Mouse (Mus musculus): ENCODE data around the gene Gm11596. TPM values are rescaled to one million over a fixed set of nuclear protein-coding genes. Genes with fewer than 3 reads are reported as not detected.
"Not testable (repeated sequence)": the region's sequence is repeated elsewhere in the genome, so short reads cannot be mapped to it uniquely, and the experiment has no call there.

Gm11596 gene
- total RNA-seq (2018; cell fraction: chromatin; rRNA removed): not detected
- not detected for total RNA-seq (2018; cell fraction: cytosol; rRNA removed)
- total RNA-seq (2018; cell fraction: nucleus; rRNA removed): not detected
- not detected in 3 replicates for polyA plus RNA-seq (2018)

DNA sequence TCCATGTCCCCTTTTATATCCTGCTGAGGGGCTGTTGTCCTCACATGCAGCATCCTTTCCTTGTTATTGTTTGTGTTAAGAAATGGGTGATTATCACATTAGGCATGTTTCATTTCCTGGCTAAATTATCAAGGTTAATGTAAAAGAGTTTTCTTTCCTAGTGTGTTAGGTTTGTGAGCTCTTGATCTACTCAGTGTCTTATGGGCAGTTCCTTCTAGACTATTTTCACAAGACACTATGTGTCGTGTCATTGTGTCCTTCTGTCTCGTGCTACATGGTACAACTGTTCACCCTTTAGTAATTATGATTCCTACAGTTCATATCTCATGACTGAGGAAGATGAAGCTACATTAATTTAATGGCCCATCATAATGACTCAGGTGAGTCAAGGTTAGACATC is at the start of gene Gm11596:
Gene Gm11596 (minus strand): TSS at position 101 of the 400 bp plus-strand sequence.
- WGBS (ENCODE audit: missing documents): 82% methylated on average over 2 of the region's 2 CpGs
- Histone ChIP-seq H3K36me3 (ENCODE audit: inconsistent target) (no peaks in the 10 kb centered on the region), H3K4me3 (ENCODE audit: inconsistent target) (no peak within 1 kb of the TSS), H3K27ac (no peak within 1 kb of the TSS), H3K79me2 (ENCODE audit: inconsistent target) (no peaks in the 10 kb centered on the region)

DNA sequence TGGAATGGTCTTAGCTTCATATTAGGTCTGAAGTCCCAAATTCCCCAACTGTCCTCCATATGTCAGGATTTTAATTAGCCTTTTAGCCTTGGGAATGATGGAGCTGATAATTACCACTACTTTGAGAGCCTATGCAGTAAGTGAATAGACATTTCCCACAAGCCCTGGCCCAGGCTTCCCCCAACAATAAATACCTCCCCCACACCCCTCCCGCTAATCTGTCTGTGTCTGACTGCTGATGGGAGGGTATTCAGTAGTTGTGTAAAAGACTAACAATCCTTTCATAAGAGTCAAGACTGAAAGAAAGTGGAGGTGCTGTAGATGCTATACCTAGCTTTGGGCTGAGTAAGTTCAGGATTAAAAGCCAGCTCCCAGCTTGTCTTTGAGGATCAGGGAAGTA is 48.9 kb upstream of the Gm11596 start:
- no peaks in the 10 kb centered on the region for H3K79me2 ChIP-seq (ENCODE audit: inconsistent target)
- no peak overlapping the region for H3K4me3 ChIP-seq (ENCODE audit: inconsistent target)
- no peaks in the 10 kb centered on the region for H3K36me3 ChIP-seq (ENCODE audit: inconsistent target)
- H3K27ac ChIP-seq: no peak overlapping the region
- WGBS (ENCODE audit: missing documents): 77% methylated on average over 1 of the region's 1 CpGs

DNA sequence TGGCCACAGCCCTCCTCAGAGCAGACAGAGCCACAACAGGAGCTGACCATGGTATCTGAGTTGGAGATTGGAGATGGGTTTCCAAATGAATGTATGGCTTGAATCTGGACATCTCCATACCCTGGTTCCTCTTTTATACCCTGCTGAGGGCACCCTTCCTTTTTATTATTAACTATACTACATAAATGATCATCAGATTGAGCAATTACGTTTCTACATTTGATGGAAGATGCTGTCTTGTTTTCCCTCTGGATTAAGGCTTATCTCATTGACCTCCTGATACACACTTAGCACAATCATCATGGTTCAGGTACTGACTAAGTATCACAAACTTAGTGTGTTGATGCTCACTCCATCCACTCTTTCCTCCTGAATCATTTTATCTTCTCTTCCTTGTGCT is 44.7 kb upstream of the Gm11596 start, which contains the start of gene 2300003K06Rik:
Gene 2300003K06Rik (minus strand): TSS at position 101 of the 400 bp plus-strand sequence.
- no peaks in the 10 kb centered on the region for H3K36me3 ChIP-seq (ENCODE audit: inconsistent target)

DNA sequence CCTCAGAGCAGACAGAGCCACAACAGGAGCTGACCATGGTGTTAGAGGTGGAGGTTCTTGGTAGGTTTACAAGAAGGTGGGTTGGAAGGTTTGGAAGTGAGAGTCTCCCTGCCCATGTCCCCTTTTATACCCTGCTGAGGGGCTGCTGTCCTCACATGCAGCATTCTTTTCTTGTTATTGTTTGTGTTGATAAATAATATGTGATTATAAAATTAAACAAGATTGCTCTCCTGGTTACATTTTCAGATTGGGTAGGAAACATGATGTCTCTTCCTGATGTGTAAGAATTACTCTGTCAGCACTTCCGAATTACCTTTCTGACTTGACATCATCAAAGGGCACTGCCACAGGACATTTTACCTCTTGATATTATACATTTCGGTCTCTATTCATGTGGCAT is 22.3 kb upstream of the Gm11596 start, which contains the start of gene Gm11564:
Gene Gm11564 (minus strand): TSS at position 101 of the 400 bp plus-strand sequence.
- H3K36me3 ChIP-seq (ENCODE audit: inconsistent target); H3K79me2 ChIP-seq (ENCODE audit: inconsistent target); H3K27ac ChIP-seq; H3K4me3 ChIP-seq (ENCODE audit: inconsistent target): not testable (repeated sequence)
- 83% methylated on average over 2 of the region's 2 CpGs for WGBS (ENCODE audit: missing documents)

More for the DNA sequence above, 44.7 kb upstream of the Gm11596 start, which contains the start of gene 2300003K06Rik:
- Histone ChIP-seq H3K4me3 (ENCODE audit: inconsistent target) (no peak within 1 kb of the TSS), H3K79me2 (ENCODE audit: inconsistent target) (no peaks in the 10 kb centered on the region), H3K27ac (no peak within 1 kb of the TSS)
- 85% methylated on average over 1 of the region's 1 CpGs for WGBS (ENCODE audit: missing documents)

DNA sequence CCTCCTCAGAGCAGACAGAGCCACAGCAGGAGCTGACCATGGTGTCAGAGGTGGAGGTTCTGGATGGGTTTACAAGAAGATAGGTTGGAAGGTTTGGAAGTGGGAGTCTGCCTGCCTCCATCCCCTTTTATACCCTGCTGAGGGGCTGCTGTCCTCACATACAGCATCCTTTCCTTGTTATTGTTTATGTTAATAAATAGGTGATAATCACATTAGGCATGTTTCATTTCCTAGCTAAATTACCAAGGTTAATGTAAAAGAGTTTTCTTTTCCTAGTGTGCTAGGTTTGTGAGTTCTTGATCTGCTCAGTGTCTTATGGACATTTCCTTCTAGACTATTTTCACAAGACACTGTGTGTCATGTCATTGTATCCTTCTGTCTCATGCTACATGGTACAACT is 16.5 kb upstream of the Gm11596 start, which contains the start of gene Krtap4-13:
Gene Krtap4-13 (minus strand): TSS at position 101 of the 400 bp plus-strand sequence.
- H3K4me3 ChIP-seq (ENCODE audit: inconsistent target); H3K27ac ChIP-seq; H3K36me3 ChIP-seq (ENCODE audit: inconsistent target); H3K79me2 ChIP-seq (ENCODE audit: inconsistent target): not testable (repeated sequence)

DNA sequence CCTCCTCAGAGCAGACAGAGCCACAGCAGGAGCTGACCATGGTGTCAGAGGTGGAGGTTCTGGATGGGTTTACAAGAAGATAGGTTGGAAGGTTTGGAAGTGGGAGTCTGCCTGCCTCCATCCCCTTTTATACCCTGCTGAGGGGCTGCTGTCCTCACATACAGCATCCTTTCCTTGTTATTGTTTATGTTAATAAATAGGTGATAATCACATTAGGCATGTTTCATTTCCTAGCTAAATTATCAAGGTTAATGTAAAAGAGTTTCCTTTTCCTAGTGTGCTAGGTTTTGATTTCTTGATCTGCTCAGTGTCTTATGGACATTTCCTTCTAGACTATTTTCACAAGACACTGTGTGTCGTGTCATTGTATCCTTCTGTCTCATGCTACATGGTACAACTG is 11.1 kb upstream of the Gm11596 start, which contains the start of gene Gm11554:
Gene Gm11554 (minus strand): TSS at position 101 of the 400 bp plus-strand sequence.
- no CpG with 5 or more reads among the region's 1 CpGs for WGBS (ENCODE audit: missing documents)
- H3K27ac ChIP-seq; H3K4me3 ChIP-seq (ENCODE audit: inconsistent target); H3K79me2 ChIP-seq (ENCODE audit: inconsistent target); H3K36me3 ChIP-seq (ENCODE audit: inconsistent target): not testable (repeated sequence)

DNA sequence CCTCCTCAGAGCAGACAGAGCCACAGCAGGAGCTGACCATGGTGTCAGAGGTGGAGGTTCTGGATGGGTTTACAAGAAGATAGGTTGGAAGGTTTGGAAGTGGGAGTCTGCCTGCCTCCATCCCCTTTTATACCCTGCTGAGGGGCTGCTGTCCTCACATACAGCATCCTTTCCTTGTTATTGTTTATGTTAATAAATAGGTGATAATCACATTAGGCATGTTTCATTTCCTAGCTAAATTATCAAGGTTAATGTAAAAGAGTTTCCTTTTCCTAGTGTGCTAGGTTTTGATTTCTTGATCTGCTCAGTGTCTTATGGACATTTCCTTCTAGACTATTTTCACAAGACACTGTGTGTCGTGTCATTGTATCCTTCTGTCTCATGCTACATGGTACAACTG is 5.6 kb upstream of the Gm11596 start, which contains the start of gene Gm11569:
Gene Gm11569 (minus strand): TSS at position 101 of the 400 bp plus-strand sequence.
- H3K27ac ChIP-seq; H3K36me3 ChIP-seq (ENCODE audit: inconsistent target); H3K4me3 ChIP-seq (ENCODE audit: inconsistent target); H3K79me2 ChIP-seq (ENCODE audit: inconsistent target): not testable (repeated sequence)
- no CpG with 5 or more reads among the region's 1 CpGs for WGBS (ENCODE audit: missing documents)

DNA sequence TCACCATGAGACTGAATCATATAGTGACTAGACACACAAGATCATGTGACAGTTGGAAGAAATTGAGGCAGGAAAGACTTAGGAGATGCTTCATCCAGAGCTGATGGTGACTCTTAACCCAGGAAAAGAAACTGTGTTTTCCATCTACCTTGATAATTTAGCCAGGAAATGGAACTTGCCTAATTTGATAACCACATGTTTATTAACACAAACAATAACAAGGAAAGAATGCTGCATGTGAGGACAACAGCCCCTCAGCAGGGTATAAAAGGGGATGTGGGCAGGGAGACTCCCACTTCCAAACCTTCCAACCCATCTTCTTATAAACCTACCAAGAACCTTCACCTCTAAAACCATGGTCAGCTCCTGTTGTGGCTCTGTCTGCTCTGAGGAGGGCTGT is 8.4 kb downstream of the Gm11596 start, which contains the start of gene Krtap4-9:
Gene Krtap4-9 (plus strand): TSS at position 301 of the 400 bp plus-strand sequence.
- not testable (repeated sequence) for H3K36me3 ChIP-seq (ENCODE audit: inconsistent target); H3K79me2 ChIP-seq (ENCODE audit: inconsistent target); H3K4me3 ChIP-seq (ENCODE audit: inconsistent target); H3K27ac ChIP-seq

DNA sequence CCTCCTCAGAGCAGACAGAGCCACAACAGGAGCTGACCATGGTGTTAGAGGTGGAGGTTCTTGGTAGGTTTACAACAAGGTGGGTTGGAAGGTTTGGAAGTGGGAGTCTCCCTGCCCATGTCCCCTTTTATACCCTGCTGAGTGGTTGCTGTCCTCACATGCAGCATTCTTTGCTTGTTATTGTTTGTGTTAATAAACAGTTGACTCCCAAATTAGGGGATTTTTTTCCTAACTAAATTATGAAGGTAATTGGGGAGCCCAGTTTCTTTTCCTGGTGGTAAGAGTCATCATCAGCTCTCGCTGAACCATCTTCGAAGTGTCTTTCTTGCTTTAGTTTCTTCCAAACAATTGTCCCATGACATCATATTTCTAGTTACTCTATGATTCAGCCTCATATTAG is 12.7 kb downstream of the Gm11596 start, which contains the start of gene Krtap4-8:
Gene Krtap4-8 (minus strand): TSS at position 101 of the 400 bp plus-strand sequence.
- no peaks in the 10 kb centered on the region for H3K36me3 ChIP-seq (ENCODE audit: inconsistent target)
- H3K27ac ChIP-seq: no peak within 1 kb of the TSS
- H3K79me2 ChIP-seq (ENCODE audit: inconsistent target): no peaks in the 10 kb centered on the region
- H3K4me3 ChIP-seq (ENCODE audit: inconsistent target): no peak within 1 kb of the TSS
- 96% methylated on average over 2 of the region's 2 CpGs for WGBS (ENCODE audit: missing documents)

DNA sequence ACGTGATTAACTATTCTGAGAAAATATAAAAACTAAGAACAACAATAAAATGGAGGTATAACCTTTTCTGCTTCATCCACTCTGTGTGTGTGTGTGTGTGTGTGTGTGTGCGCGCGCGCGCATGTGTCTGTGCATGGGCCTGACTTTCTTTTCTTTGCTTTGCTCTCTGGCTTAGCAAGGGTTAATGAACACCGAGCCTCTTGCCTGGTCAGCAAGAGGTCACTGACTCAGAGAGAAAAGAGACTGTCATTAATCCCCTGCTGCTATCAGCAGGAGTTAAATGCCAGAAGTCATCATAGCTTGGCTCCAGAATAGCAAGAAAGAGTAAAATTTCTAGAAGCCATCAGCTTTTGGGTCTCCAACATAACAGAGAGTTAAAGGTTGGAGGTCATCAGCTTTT is 14.9 kb downstream of the Gm11596 start:
- no peaks in the 10 kb centered on the region for H3K79me2 ChIP-seq (ENCODE audit: inconsistent target)
- WGBS (ENCODE audit: missing documents): 67% methylated on average over 7 of the region's 7 CpGs
- no peaks in the 10 kb centered on the region for H3K36me3 ChIP-seq (ENCODE audit: inconsistent target)
- H3K4me3 ChIP-seq (ENCODE audit: inconsistent target): no peak overlapping the region
- no peak overlapping the region for H3K27ac ChIP-seq

DNA sequence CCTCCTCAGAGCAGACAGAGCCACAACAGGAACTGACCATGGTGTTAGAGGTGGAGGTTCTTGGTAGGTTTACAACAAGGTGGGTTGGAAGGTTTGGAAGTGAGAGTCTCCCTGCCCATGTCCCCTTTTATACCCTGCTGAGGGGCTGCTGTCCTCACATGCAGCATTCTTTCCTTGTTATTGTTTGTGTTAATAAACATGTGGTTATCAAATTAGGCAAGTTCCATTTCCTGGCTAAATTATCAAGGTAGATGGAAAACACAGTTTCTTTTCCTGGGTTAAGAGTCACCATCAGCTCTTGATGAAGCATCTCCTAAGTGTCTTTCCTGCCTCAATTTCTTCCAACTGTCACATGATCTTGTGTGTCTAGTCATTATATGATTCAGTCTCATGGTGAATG is 20.5 kb downstream of the Gm11596 start, which contains the start of gene Gm11595:
Gene Gm11595 (minus strand): TSS at position 101 of the 400 bp plus-strand sequence.
- not testable (repeated sequence) for H3K79me2 ChIP-seq (ENCODE audit: inconsistent target); H3K36me3 ChIP-seq (ENCODE audit: inconsistent target); H3K27ac ChIP-seq; H3K4me3 ChIP-seq (ENCODE audit: inconsistent target)

DNA sequence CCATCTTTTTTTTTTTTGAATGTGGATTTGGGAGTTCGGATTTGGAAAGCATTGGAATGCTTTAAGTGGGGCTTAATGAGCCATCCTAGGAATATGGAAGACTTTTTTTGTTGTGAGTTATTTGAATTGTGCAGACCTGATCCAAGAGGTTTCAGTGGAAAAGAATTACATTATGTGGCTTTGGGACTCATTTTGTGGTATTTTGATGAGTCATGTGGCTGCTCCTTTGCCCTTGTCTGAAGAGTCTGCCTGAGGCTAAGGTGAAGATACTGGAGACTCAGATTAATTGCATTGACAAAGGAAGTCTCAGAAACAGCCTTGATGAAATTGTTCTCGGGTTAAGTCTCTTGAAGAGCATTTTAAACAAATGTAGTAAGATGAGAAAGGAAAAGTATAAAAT is 24.9 kb downstream of the Gm11596 start:
- WGBS (ENCODE audit: missing documents): 82% methylated on average over 2 of the region's 2 CpGs
- Histone ChIP-seq H3K79me2 (ENCODE audit: inconsistent target) (no peaks in the 10 kb centered on the region), H3K27ac (no peak overlapping the region), H3K4me3 (ENCODE audit: inconsistent target) (no peak overlapping the region), H3K36me3 (ENCODE audit: inconsistent target) (no peaks in the 10 kb centered on the region)

DNA sequence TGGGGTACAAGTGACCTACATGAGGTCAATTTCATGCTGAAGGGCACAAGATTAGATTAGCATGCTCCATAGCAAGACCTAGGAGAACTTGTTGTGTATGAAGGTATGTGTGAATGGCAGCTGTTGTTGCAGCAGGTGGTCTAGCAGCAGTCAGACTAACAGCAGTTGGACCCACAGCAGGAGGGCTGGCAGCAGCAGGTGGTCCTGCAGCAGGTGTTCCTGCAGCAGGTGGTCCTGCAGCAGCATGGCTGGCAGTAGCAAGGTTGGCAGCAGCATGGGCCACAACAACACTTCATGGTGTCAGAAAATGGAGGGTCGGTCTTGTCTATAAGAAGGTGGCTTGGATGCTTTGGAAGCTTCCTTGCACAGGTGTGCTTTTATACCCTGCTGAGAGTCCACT is 34.4 kb downstream of the Gm11596 start:
- Histone ChIP-seq H3K79me2 (ENCODE audit: inconsistent target) (no peaks in the 10 kb centered on the region), H3K4me3 (ENCODE audit: inconsistent target) (no peak overlapping the region), H3K27ac (no peak overlapping the region), H3K36me3 (ENCODE audit: inconsistent target) (no peaks in the 10 kb centered on the region)
- 92% methylated on average over 1 of the region's 1 CpGs for WGBS (ENCODE audit: missing documents)

DNA sequence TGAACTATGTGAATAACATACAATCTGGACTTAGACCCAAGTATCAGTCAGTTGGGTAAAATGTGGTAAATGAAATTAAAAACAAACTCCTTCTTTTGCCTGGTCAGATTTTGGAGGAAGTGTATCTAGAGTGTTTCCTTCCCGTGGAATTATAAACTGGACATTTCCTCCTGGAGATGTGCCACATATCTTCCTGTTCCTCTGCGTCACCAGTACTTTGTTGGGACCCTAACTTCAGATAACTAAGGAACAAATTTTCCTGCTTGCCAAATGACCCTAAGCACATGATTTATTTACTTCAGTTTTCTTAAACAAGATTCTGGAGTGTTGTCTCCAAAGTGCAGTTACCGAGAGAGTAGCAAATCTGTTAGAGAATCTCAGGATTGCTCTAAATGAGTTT is 49.3 kb downstream of the Gm11596 start:
- WGBS (ENCODE audit: missing documents): 81% methylated on average over 3 of the region's 3 CpGs
- Histone ChIP-seq H3K4me3 (ENCODE audit: inconsistent target) (no peak overlapping the region), H3K79me2 (ENCODE audit: inconsistent target) (no peaks in the 10 kb centered on the region), H3K36me3 (ENCODE audit: inconsistent target) (no peaks in the 10 kb centered on the region), H3K27ac (no peak overlapping the region)
